Mouse (Mus musculus) bone marrow, adult 2 months (tissue): ENCODE results near the gene Hmg20a. TPM values are rescaled to one million over a fixed set of nuclear protein-coding genes. Genes with fewer than 3 reads are reported as not detected.

Source experiments
- H3K27ac ChIP-seq: fragments of 200-500 bp; 2 replicates; pipeline ENCODE4 v1.5.1; 2012; ENCODE audit warnings: low read depth, mild to moderate bottlenecking, control low read depth, inconsistent platforms, low read length; ENCODE audit not compliant: control insufficient read depth, poor library complexity, insufficient read depth
- H3K4me1 ChIP-seq: fragments of 200-500 bp; 2 replicates; pipeline ENCODE4 v1.6.1; 2011; ENCODE audit warnings: low read length; ENCODE audit not compliant: control insufficient read depth, insufficient read depth
- H3K4me3 ChIP-seq: fragments of 200-500 bp; replicated peaks from 2 replicates; pipeline ENCODE3; 2011; ENCODE audit warnings: mild to moderate bottlenecking, low read depth, low read length, control low read depth; ENCODE audit not compliant: control insufficient read depth
- CTCF ChIP-seq: fragments of 200-500 bp; IDR thresholded peaks from 2 replicates; pipeline ENCODE4 v1.5.1; 2011; ENCODE audit warnings: low read length, control low read depth; ENCODE audit not compliant: control insufficient read depth, insufficient read depth
- POLR2A ChIP-seq: fragments of 200-500 bp; IDR thresholded peaks from 2 replicates; pipeline ENCODE4 v1.6.1; 2011; ENCODE audit warnings: low read depth, mild to moderate bottlenecking, control low read depth, low read length, borderline replicate concordance; ENCODE audit not compliant: control insufficient read depth
- WGBS: fragments of 180-500 bp; shearing (Covaris S2); methylation state at CpG from one replicate; pipeline ENCODE4 v1.1.7; 2018; 5-methylcytosine and 5-hydroxymethylcytosine counted together
- polyA plus RNA-seq: library from polyadenylated mRNA; stranded (reverse); fragments of >200 nt; gene quantifications from 2 replicates; pipeline ENCODE4 v1.2.4, GENCODE M21; 2011; ENCODE audit warnings: low replicate concordance; ENCODE audit not compliant: missing spikeins, insufficient read depth, insufficient read length

Gene Hmg20a
- polyA plus RNA-seq, 1 experiment: 15.9 TPM

DNA sequence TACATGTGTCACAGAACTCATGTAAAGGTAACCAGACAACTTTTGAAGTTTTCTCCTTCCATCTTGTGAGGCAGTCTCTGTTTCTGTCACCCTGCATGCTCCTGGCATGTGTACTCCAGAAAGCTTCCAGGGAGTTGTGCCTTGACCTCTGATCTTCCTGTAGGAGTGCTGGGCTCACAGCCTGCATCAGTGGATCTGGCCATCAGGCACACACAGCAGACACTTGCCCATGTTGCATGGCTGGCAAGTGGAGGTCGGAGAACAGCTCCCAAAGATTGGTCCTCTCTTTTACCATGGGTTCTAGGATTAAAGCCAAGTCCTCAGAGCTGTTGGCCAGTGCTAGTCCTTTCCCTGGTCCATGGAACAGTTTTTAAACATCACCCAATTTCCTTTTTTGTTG lies 44.2 kb downstream of the Hmg20a start:
- TF ChIP-seq POLR2A: no peak
- no peak for TF ChIP-seq CTCF
- Histone ChIP-seq H3K27ac (no peak overlapping the region), H3K4me1 (peaks cover 4% of the 10 kb centered on the region; the same call in 1 of the 2 replicates), H3K4me3 (no peak overlapping the region)
- 77% methylated on average over 1 of the region's 1 CpGs for WGBS

DNA sequence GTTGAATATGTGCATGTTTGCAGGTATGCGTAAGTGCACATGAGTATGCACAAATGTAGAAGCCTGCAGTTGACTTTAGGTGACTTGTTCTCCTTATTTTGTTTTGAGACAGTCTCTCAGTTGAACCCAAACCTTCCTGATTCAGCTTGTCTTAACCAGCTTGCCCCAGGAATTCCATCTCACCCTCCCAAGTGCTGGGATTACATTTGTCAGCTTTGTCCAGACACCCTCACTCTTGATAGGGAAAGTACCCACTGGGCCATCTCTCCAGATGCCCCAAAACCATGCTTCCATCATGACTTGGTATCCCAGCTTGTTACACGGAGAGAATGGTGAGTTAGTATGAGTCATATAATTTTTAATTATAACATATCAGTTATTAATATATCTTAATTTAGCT lies 44.6 kb downstream of the Hmg20a start:
- no peak for TF ChIP-seq CTCF
- Histone ChIP-seq H3K27ac (no peak overlapping the region), H3K4me1 (peaks cover 4% of the 10 kb centered on the region; the same call in 1 of the 2 replicates), H3K4me3 (no peak overlapping the region)
- 86% methylated on average over 2 of the region's 2 CpGs for WGBS

GRCm38 (mm10) chr9:56463686-56464515 lies 45.5 kb downstream of the Hmg20a start:
- TF ChIP-seq POLR2A (no peak), CTCF (no peak)
- Histone ChIP-seq H3K4me1 (peaks cover 4% of the 10 kb centered on the region; the same call in 1 of the 2 replicates), H3K27ac (no peak overlapping the region), H3K4me3 (no peak overlapping the region)
- WGBS: 51% methylated on average over 4 of the region's 4 CpGs

GRCm38 (mm10) chr9:56464863-56465654 lies 46.6 kb downstream of the Hmg20a start:
- TF ChIP-seq CTCF: no peak
- TF ChIP-seq POLR2A: no peak
- Histone ChIP-seq H3K27ac (peak overlapping the region; percentile 73; the same call in 1 of the 2 replicates), H3K4me3 (no peak overlapping the region), H3K4me1 (peaks cover 4% of the 10 kb centered on the region; the same call in 1 of the 2 replicates)
- 8% methylated on average over 23 of the region's 23 CpGs for WGBS

DNA sequence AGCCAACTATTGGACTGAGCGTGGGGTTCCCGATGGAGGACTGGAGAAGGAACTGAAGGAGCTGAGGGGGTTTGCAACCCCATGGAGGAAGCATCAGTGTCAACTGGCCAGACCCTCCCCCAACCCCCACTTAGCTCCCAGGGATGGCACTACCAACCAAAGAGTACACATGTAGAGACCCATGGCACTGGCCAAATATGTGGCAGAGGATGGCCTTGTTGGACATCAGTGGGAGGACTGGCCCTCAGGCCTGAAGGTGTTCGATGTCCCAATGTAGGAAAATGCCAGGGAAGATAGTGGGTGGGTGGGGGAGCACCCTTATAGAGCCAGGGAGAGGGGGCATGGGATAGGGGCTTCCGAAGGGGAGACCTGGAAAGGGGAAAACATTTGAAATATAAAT lies 47.8 kb downstream of the Hmg20a start:
- 80% methylated on average over 4 of the region's 4 CpGs for WGBS
- Histone ChIP-seq H3K4me3 (no peak overlapping the region), H3K4me1 (peaks cover 2% of the 10 kb centered on the region; the same call in 1 of the 2 replicates), H3K27ac (no peak overlapping the region)
- TF ChIP-seq CTCF (no peak), POLR2A (no peak)

- 77% methylated on average over 2 of the region's 2 CpGs for WGBS
- H3K27ac ChIP-seq: no peak overlapping the region
Observed at GRCm38 (mm10) chr9:56469656-56470055, 51.2 kb downstream of the Hmg20a start.

GRCm38 (mm10) chr9:56470291-56470690 lies 51.9 kb downstream of the Hmg20a start:
- TF ChIP-seq CTCF: no peak
- no peak for TF ChIP-seq POLR2A
- 82% methylated on average over 7 of the region's 7 CpGs for WGBS
- Histone ChIP-seq H3K4me3 (no peak overlapping the region), H3K27ac (no peak overlapping the region), H3K4me1 (no peaks in the 10 kb centered on the region)

More at GRCm38 (mm10) chr9:56469656-56470055, 51.2 kb downstream of the Hmg20a start:
- TF ChIP-seq CTCF: no peak
- TF ChIP-seq POLR2A: no peak
- Histone ChIP-seq H3K4me3 (no peak overlapping the region), H3K4me1 (no peaks in the 10 kb centered on the region; the same call in 1 of the 2 replicates)

GRCm38 (mm10) chr9:56478975-56479647 lies 60.7 kb downstream of the Hmg20a start:
- H3K4me1 ChIP-seq: peaks cover 1% of the 10 kb centered on the region; the same call in 1 of the 2 replicates
- 63% methylated on average over 5 of the region's 5 CpGs for WGBS
- TF ChIP-seq POLR2A: no peak
- TF ChIP-seq CTCF: no peak
- no peak overlapping the region for H3K27ac ChIP-seq
- H3K4me3 ChIP-seq: no peak overlapping the region
